Mouse (Mus musculus): ENCODE data around the gene Gm19402.

Gm19402 gene

DNA sequence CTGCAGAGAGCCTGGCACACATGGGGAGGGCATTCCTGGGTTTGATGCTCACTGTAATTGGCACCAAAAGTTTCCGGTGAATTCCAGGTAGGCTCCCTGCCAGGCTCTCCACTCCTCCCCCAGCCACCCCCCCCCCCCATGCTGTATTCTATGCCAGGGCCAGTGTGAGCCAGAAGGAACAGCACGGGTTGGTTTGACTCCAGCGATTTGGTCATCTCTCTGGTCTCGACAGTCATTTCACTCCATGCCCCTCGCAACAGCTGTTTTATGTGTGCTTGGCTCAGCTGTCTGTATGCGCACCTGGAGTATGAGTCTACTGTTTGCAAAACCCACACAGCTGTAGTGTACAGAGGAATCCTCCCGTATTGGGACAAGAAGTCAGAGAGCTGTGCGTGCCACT is 24.2 kb downstream of the Gm19402 start:
- DNase-seq (ENCODE audit: low read depth, low spot score), result no peak

DNA sequence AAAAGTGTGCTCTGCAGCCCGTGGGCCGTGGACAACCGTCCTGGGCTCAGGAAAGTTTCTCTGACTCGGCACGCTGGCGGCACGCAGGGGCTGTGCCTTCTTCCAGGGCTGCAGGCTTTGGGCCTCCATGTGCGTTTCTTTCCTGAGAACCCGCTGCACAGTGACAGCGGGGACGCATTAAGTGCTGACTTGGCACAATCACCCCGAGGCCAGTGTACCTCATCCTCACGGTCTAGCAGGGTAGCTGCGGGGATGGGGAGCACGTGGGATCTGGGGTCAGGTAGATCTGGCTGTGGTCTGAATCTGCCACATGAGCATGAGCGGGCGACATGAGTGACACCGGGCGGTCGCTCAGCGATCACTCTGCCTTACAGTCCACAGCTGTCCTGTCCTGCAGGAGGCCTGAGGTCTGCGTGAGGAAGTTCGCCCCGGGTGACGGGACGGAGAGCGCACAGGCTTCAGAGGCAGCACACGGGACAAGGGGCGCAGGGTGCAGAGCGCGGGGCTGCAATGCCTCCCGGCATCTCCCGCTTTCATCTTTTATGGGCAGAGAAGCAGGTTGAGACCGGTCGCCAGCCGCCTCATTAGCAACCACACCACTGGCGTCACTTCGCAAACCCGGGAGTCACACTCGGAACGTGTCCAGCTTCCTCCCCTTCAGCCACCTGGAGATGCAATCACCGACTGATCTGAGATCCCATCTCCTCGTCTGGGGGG is 26.4 kb downstream of the Gm19402 start:
- no peak for DNase-seq (ENCODE audit: low read depth, low spot score)

DNA sequence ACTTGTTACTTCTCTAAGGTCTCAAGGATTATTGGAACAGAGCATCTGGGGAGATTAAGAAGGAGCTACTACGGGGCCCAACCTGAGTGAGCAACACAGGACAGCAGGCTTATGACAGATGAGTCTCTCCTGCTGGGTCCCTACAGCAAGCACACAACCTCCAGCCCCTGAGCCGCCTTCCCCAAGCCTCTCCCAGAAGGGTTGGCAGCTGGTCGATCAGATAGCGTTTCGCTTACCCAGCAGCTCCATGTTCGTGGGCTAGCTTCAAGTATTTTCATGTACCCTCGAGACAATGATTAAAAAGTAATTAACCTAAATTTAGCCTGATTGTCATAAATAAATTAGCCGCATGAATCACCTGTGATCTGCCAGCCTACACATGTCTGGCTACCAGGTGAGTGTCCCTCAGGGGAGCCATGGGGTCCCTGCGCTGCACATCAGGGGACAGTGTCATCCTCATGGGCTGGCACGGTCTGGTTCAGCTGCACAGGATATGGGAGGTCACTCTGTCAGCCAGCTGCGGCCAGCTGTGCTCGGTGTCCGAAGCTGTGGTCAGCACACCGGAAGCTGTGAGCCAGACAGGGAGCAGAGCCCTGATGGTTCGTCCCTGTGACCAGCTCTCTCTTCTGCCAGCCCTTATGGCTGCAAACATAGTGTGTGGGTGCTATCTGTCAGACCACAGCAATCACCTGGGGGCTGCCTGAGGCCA is 32.1 kb downstream of the Gm19402 start:
- DNase-seq (ENCODE audit: low read depth, low spot score), result no peak

DNA sequence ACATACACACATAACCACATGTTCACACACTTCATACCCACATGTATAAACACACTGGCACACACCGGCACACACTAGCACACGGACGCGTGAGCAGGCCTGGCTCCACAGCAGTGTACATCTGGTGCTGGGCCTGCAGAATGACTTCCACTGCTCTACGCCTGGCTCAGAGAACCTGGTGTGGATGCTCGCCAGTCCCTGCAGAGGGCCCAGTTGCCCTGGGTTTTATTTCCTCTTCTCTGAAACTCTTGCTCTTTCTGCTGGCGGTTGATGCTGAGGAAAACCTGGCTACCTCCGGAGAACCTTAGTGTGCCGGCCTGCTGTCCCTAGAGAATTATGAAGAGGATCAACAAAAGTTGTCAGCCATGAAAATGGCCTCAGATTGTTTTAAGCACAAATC is 38.5 kb downstream of the Gm19402 start:
- no peak for DNase-seq (ENCODE audit: low read depth, low spot score)

DNA sequence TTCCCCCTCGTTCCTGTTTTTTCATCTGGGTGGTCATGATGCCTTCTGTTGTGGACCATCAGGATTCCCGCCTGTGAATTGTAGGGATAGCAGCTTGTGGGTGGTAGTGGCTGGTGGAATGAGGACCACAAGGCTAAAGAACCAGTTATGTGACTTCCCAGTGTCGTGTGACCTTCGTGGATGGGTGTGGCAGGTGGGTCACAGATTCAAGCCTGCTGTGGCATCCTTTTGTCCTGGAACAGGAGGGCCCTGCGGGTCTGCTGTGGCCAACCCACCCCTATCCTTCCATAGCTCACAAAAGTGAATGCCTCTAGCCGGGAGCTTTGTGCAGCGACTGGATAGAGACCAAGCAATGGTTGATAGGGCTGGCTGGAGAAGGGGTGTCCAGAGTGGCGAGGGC is 42.7 kb downstream of the Gm19402 start:
- DNase-seq (ENCODE audit: low read depth, low spot score), result no peak

DNA sequence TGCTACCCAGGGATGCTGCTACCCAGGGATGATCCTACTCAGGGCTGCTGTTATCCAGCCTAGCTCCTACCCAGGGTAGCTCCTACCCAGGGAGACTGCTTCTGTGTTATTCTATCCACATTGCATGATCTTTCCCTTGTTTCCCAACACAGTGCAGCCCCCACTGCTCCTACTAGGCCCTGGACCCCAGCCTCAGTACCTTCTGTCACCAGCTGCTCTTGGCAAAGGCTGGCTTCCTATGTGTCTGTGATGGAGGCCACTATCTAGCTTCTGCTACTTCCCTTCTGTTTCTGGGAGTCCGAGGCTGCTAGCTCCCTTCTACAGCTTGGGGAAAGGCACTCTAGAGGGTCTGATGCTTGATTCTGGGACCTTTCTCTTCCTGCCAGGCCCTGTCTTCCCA is 43.1 kb downstream of the Gm19402 start:
- no peak for DNase-seq (ENCODE audit: low read depth, low spot score)

DNA sequence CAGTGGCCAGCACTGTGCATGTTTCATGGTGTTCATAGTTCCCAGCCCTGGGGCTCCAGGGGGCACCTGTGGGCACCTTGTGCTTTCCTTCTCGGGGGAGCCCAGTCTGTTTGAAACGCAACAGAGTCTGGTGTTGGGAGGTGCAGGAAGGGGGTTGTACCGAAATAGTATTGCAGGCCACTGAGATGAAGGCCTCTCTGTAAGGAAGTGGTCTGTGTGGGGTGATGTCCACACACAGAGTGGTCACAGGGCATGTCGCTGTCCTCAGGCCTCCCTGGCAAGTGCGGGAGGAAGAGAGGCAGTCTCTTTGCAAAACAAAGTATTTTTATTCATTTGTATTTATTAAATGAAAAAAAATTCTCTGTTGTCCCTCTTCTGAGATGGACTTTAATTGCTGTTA is 45.0 kb downstream of the Gm19402 start:
- no peak for DNase-seq (ENCODE audit: low read depth, low spot score)

DNA sequence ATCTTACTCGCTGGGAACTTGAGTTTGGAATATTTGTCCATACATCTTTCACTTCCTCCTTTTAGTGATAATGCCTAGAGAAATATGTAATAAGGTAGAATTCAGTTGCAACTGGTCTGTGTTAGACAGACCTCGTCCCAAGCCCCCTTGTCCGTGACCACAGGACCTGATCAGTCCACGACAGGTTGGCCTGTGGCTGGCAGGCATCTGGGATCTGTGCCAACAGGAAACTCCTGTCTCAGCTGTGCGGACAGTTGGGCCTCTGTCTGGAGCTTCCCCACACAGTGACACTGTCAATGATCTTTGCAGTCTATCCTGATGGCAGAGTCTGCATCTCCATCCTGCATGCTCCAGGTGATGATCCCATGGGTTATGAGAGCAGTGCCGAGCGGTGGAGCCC is 47.4 kb downstream of the Gm19402 start:
- DNase-seq (ENCODE audit: low read depth, low spot score), result no peak

Data from WW6 (cell line).